Mouse (Mus musculus) testis, adult 2 months (tissue): ENCODE measurements around the gene Bag1.

ENCODE experiments used
- CTCF ChIP-seq: fragments of 200-500 bp; IDR thresholded peaks from 2 replicates; pipeline ENCODE4 v1.5.1; 2012; ENCODE audit warnings: low read depth, mild to moderate bottlenecking, inconsistent platforms, low read length, moderate library complexity; ENCODE audit not compliant: control insufficient read depth, insufficient read depth, insufficient replicate concordance
- POLR2A ChIP-seq: fragments of 200-500 bp; IDR thresholded peaks from 2 replicates; pipeline ENCODE4 v1.6.1; 2012; ENCODE audit warnings: low read depth, mild to moderate bottlenecking, inconsistent platforms, low read length, moderate library complexity; ENCODE audit not compliant: control insufficient read depth

GRCm38 (mm10) chr4:40899264-40899663 lies 48.8 kb downstream of the Bag1 start:
- TF ChIP-seq CTCF (no peak), POLR2A (no peak)
